Mouse (Mus musculus): Measurements from ENCODE around the gene Rpl22. TPM values are rescaled to one million over a fixed set of nuclear protein-coding genes. Genes with fewer than 3 reads are reported as not detected.
A peak's percentile ranks its signal among the peaks of the same experiment; 100 is the strongest.

Gene Rpl22
- polyA plus RNA-seq, 1 experiment from 2014 or later = 395 TPM

DNA sequence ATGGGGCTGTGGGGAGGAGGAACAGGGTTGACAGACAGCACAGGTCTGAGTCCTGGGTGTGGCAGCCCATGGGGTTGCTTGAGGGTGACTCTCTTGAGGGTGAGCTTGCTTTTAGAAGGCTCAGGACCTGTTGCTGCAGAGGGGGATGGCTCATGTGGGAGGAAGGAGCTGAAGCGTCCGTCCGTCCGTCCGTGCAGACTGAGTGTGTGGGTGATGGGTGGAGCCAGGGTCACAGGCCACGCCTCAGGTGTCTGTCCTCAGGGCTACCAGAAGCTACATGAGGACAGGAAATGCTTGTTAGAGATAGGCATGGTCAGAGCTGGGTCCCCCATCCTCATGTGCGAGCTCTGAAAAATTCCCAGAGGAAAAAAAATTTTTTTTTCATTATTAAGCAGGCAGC, 19.1 kb downstream of the Rpl22 start:
- ATAC-seq (ENCODE audit: low FRiP score, low read depth) = no peak
- Histone ChIP-seq H3K4me3 (no peak overlapping the region), H3K4me1 (peaks cover 3% of the 10 kb centered on the region), H3K9me3 (no peaks in the 10 kb centered on the region), H3K4me2 (replicated peaks) (no peak overlapping the region), H3K9ac (no peak overlapping the region), H3K36me3 (no peaks in the 10 kb centered on the region), H3K27me3 (peaks cover 93% of the 10 kb centered on the region), H3K27ac (no peak overlapping the region)
- whole genome bisulfite sequencing = 61% methylated on average over 7 of the region's 7 CpGs

DNA sequence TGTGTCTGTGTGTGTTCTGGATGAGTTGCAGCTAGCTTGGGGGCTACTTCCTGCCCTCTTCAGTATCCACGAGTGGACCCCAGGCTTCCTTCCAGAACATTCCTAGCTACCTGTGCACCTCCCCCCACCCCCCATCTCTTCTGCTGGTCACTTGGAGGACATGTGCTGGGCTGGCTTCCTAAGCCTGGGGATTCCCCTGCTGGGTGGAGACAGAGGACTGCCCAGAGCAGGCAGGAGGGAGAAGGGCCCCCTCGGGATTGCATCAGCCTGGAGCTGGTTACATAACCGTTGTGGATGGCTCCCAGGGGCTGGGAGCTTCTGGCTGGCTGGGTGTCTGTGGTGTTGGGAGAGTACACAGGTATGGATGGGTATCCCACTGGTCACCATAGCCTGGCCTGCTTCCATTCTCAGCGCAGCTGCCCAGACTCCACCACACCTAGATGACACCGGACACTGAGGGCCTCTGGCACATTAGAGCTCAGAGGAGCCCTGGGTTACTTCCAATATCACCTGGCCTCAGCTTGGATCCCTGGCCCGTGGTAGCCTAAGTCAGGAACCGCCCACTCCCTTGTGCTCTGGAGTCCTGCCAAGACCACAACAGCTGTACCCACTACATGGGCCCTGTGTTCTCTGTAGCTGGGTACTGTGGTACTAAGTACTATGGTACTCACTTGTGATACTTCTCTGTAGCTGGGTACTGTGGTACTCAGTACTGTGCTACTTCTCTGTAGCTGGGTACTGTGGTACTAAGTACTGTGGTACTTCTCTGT, 19.8 kb downstream of the Rpl22 start:
- Histone ChIP-seq H3K4me2 (replicated peaks) (no peak overlapping the region), H3K27me3 (peaks cover 93% of the 10 kb centered on the region), H3K36me3 (no peaks in the 10 kb centered on the region), H3K27ac (no peak overlapping the region), H3K4me1 (no peaks in the 10 kb centered on the region; the same call in 1 of the 2 replicates), H3K9ac (no peak overlapping the region), H3K9me3 (no peaks in the 10 kb centered on the region), H3K4me3 (no peak overlapping the region)
- 45% methylated on average over 7 of the region's 7 CpGs for WGBS
- no peak for ATAC-seq (ENCODE audit: low FRiP score, low read depth)

DNA sequence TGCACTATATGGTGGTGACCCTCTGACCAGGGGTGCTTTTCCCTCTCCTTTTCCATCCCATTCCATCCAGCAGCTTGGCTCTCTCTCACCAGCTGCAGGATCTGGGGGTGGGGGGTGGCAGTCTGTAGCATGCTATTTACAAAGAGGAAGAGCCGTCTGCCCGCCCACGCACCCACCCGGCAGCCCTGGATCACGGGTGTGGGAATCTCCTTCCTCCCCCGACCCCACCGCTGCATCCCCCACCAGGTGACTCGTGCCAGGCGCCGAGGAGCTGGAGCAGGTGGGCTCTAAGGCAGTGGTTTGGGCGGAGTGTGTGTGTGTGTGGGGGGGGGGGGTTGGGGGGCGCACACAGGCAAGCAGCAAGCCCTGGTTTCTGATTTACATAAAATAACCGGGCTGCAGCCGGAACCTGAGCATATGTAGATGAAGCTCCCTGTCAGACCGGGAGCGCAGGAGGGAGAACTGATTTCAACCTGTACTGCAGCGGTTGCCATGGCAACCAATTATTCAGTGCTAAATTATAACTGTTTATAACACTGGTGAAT, 24.4 kb downstream of the Rpl22 start:
- H3K9me3 ChIP-seq = no peaks in the 10 kb centered on the region
- no peak overlapping the region for H3K27ac ChIP-seq
- no peaks in the 10 kb centered on the region for H3K36me3 ChIP-seq
- ATAC-seq (ENCODE audit: low FRiP score, low read depth) = no peak
- 9% methylated on average over 16 of the region's 17 CpGs for WGBS
- H3K4me1 ChIP-seq = no peaks in the 10 kb centered on the region; the same call in 1 of the 2 replicates
- peaks cover 79% of the 10 kb centered on the region for H3K27me3 ChIP-seq
- no peak overlapping the region for H3K9ac ChIP-seq
- no peak overlapping the region for H3K4me3 ChIP-seq
- no peak overlapping the region for H3K4me2 ChIP-seq (replicated peaks)

DNA sequence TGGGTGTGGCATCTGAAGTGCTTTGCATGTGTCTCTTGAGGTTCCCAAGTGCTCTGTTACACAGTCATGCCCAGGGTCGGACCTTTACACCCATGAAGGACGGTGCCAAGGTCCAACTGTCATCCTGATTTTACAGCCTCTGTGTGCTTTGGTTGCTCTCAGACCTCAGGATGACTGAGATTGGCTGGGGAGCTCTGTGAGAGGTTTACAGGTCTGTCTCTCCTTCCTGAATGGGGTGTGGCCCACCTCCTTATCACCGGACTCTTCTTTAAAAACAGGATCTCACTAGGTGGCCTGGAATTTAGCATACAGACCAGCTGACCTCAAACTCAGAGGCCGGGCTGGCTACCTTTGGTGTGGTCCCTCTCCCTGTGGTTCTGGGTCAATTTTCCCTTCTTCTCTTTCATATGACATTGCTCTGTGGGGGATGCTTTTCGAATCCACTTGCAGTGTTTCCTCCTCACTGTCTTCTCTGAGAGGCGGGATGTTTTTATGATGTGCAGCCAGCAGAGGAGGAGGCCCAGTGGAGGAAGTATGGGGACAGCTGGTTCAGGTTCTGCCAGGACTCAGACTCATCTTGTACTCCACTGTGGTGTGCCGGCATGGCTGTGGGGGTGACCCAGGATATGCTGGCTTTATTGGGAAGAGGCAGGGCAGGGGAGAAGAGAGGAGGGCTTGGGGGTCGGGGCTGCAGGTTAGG, 25.3 kb downstream of the Rpl22 start:
- no peak overlapping the region for H3K4me3 ChIP-seq
- H3K4me2 ChIP-seq (replicated peaks) = no peak overlapping the region
- no peaks in the 10 kb centered on the region for H3K36me3 ChIP-seq
- H3K9me3 ChIP-seq = no peaks in the 10 kb centered on the region
- WGBS = 36% methylated on average over 8 of the region's 8 CpGs
- H3K27ac ChIP-seq = no peak overlapping the region
- no peak overlapping the region for H3K9ac ChIP-seq
- H3K27me3 ChIP-seq = peaks cover 73% of the 10 kb centered on the region
- ATAC-seq (ENCODE audit: low FRiP score, low read depth) = no peak
- no peaks in the 10 kb centered on the region; the same call in 1 of the 2 replicates for H3K4me1 ChIP-seq

DNA sequence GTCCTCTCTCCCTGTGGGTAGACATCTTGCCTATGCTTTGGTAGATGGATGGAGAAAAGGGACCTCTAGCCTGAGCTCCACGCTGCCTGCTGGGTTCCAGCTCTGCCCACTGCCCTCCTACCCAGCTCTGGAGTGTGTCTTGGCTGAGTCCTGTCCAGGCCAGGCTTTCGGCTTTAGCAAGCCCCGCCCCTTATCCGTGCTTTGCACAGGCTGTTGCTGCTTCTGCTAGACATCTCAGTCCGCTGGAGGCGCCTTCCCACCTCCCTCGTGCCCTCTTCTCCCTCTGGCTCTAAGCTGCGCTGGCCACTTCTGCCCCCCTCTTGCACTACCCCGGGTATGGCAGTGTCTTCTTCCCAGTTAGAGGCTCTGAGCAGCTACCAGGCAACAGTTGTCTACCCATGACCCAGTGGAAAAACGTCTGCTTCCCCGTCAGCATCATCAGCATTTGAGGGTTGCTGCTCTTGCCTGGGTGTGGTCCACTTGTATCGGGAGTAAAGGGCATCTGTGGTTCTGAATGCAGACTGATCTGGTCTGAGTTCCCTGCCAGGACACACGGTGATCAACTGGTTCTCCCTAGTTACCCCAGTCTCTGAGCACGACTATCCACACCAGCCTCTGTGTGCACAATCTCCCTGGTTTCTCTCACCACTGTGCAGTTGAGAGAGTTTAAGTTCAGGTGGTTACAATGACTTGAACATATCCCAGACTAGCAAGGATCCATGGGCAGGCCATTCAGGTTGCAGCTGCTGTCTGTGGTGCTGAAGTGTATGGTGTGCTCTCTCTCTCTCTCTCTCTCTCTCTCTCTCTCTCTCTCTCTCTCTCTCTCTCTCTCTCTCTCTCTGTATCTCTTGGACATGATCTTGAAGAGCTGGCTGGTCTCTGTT, 26.1 kb downstream of the Rpl22 start:
- no peak for ATAC-seq (ENCODE audit: low FRiP score, low read depth)
- Histone ChIP-seq H3K27ac (no peak overlapping the region), H3K4me1 (no peaks in the 10 kb centered on the region; the same call in 1 of the 2 replicates), H3K4me3 (no peak overlapping the region), H3K36me3 (no peaks in the 10 kb centered on the region), H3K9ac (no peak overlapping the region), H3K4me2 (replicated peaks) (no peak overlapping the region), H3K27me3 (peaks cover 68% of the 10 kb centered on the region), H3K9me3 (no peaks in the 10 kb centered on the region)
- WGBS = 18% methylated on average over 14 of the region's 14 CpGs

DNA sequence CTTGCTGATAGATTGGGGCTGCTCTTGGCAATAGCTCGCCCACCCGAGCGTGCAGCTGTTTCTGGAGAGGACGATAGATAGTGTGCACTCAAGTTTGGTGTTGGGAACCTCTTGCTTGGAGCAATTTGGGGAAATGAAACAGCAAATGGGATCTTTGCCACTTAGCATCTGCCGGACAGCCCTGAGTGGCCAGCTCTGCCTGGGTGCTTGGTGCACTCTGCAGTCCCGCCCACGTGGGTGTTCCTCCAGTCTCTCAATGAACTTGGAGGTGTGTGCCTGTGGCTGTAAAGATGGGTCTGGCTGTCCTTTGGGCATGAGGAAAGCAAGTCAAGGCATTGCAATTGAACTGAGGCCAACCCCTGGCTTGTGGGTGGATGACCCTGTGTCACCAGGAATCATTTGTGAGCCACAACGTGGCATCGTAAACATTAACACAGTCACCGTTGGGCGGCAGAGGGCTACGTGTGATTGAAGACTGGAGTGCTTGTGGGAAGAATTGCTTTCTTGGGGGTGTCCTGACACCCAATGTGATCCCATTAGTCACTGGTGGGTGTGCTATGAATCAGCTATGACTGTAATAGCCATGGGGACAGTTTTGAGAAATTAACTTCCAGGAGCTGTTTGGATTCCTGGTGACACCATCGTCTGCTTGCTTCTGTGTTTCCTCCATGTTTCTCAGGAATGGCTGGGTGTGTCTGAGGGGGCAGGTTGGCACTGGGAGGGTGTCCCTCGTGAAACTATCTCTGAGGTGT, 28.5 kb downstream of the Rpl22 start:
- WGBS = 74% methylated on average over 14 of the region's 14 CpGs
- no peak for ATAC-seq (ENCODE audit: low FRiP score, low read depth)
- Histone ChIP-seq H3K4me2 (replicated peaks) (no peak overlapping the region), H3K9me3 (no peaks in the 10 kb centered on the region), H3K27me3 (peaks cover 50% of the 10 kb centered on the region), H3K4me1 (no peaks in the 10 kb centered on the region; the same call in 1 of the 2 replicates), H3K9ac (no peak overlapping the region), H3K36me3 (no peaks in the 10 kb centered on the region), H3K4me3 (no peak overlapping the region), H3K27ac (no peak overlapping the region)

DNA sequence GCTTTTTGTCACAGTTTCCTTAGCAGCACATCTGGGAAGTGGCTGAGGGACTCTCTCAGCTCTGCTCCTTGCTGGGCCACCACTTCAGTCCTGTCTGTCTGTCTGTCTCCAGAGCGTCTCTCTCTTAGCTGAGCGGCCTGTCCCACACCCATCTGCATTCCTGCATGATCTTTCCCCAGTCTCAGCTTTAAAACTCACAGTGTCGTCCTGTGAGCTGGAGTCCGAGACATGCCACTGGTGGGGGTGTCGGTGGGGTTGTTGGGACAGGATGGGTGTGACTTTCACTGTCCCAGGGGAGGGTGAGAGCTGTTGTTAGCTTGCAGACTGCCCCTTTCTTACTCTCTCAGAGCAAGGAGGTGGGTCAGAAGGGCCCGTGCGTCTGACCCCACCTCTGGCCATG, 30.1 kb downstream of the Rpl22 start:
- no peak for ATAC-seq (ENCODE audit: low FRiP score, low read depth)

DNA sequence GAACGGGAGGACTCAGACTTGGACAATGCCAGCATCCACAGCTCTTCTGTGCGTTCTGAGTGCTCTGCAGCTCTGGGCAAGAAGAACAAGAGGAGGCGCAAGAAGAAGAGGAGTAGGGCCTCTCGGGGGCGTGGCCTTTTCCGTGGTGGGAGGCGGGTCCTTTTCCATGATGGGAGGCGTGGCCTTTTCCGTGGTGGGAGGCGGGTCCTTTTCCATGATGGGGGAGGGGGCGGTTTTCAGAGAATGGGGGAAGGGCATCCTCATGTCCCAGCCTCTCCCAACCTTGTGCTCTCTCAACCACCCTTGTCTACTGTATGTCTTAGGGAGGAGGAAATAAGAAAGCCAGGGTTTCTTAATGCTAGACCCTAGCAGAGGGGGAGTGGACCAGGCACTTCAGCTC, 34.2 kb downstream of the Rpl22 start:
- Histone ChIP-seq H3K4me3 (no peak overlapping the region), H3K9me3 (no peaks in the 10 kb centered on the region), H3K36me3 (no peaks in the 10 kb centered on the region), H3K27ac (no peak overlapping the region), H3K9ac (no peak overlapping the region), H3K27me3 (peaks cover 45% of the 10 kb centered on the region), H3K4me1 (peaks cover 7% of the 10 kb centered on the region; the same call in 1 of the 2 replicates), H3K4me2 (replicated peaks) (no peak overlapping the region)
- 7% methylated on average over 11 of the region's 11 CpGs for whole genome bisulfite sequencing
- ATAC-seq (ENCODE audit: low FRiP score, low read depth) = no peak

More for the DNA sequence above, 30.1 kb downstream of the Rpl22 start:
- Histone ChIP-seq H3K4me3 (no peak overlapping the region), H3K4me1 (peaks cover 3% of the 10 kb centered on the region; the same call in 1 of the 2 replicates), H3K27me3 (peaks cover 50% of the 10 kb centered on the region), H3K36me3 (no peaks in the 10 kb centered on the region), H3K27ac (no peak overlapping the region), H3K9ac (no peak overlapping the region), H3K4me2 (replicated peaks) (no peak overlapping the region), H3K9me3 (no peaks in the 10 kb centered on the region)
- WGBS = 76% methylated on average over 7 of the region's 7 CpGs

DNA sequence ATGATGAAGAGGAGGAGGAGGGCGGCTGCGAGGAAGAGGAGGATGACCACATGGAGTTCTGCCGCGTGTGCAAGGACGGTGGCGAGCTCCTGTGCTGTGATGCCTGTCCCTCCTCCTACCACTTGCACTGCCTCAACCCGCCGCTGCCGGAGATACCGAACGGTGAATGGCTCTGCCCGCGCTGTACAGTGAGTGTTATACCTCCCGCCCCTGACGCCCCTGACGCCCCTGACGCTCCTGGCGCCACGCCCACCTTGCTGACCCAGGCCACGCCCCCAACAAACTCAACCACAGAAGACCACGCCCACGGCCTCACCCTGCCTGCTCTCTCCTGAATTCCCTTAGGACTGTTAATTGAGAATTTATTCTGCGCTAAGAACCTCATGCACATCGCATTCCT, 35.3 kb downstream of the Rpl22 start:
- ATAC-seq (ENCODE audit: low FRiP score, low read depth) = peak; percentile 62; the same call in 1 of the 2 replicates
- peaks cover 50% of the 10 kb centered on the region for H3K27me3 ChIP-seq
- H3K4me3 ChIP-seq = no peak overlapping the region
- H3K4me1 ChIP-seq = peaks cover 7% of the 10 kb centered on the region; the same call in 1 of the 2 replicates
- 2% methylated on average over 24 of the region's 24 CpGs for WGBS
- H3K4me2 ChIP-seq (replicated peaks) = peak overlapping the region; percentile 48
- no peaks in the 10 kb centered on the region for H3K9me3 ChIP-seq
- no peak overlapping the region for H3K9ac ChIP-seq
- H3K36me3 ChIP-seq = no peaks in the 10 kb centered on the region
- no peak overlapping the region for H3K27ac ChIP-seq

DNA sequence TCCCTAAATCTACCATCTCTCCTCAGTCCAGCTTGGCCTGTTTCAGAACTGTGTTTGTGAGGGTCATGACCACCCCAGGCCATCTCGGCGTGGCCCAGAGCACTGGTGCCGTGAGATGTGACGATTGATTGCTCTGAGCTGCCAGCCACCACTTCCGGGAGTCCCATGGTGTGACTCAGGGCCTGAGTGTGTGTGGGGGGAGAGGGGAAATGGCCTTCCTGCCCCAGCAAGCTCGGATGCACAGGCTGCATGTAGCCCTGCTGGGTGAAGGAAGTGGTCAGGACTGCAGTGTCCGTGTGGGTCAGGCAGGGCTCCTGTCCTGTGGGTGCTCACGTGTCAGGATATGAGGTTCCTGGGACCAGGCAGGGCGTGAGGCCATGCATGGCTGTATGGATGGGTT, 36.6 kb downstream of the Rpl22 start:
- H3K4me1 ChIP-seq = peaks cover 7% of the 10 kb centered on the region; the same call in 1 of the 2 replicates
- 48% methylated on average over 9 of the region's 9 CpGs for WGBS
- H3K9me3 ChIP-seq = no peaks in the 10 kb centered on the region
- H3K27me3 ChIP-seq = peaks cover 58% of the 10 kb centered on the region
- H3K36me3 ChIP-seq = no peaks in the 10 kb centered on the region
- no peak for ATAC-seq (ENCODE audit: low FRiP score, low read depth)
- no peak overlapping the region for H3K9ac ChIP-seq
- no peak overlapping the region for H3K27ac ChIP-seq
- H3K4me3 ChIP-seq = no peak overlapping the region
- H3K4me2 ChIP-seq (replicated peaks) = no peak overlapping the region

DNA sequence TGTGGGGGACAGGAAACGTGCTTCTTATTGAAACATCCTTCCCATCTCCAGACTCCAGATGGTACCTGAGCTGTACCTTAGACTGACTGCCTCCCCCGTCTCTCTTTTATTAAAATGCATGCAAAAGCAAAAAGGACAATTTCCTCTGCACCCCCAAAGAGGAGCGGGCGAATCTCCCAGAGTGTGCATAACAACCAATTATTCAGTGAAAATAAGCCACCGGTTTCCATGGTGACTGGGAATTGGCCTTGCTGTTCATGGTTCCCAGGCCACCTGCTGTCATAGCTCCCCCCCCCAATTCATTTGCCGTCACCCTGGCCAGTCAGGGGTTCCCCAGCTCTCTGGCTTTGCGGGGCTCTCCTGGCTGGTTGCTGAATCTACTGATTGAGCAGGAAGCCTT, 39.7 kb downstream of the Rpl22 start:
- H3K4me3 ChIP-seq = no peak overlapping the region
- ATAC-seq (ENCODE audit: low FRiP score, low read depth) = no peak
- no peak overlapping the region for H3K9ac ChIP-seq
- peaks cover 7% of the 10 kb centered on the region; the same call in 1 of the 2 replicates for H3K4me1 ChIP-seq
- H3K27ac ChIP-seq = no peak overlapping the region
- no peaks in the 10 kb centered on the region for H3K36me3 ChIP-seq
- 77% methylated on average over 7 of the region's 7 CpGs for WGBS
- peaks cover 40% of the 10 kb centered on the region for H3K27me3 ChIP-seq
- H3K9me3 ChIP-seq = no peaks in the 10 kb centered on the region
- H3K4me2 ChIP-seq (replicated peaks) = no peak overlapping the region

Measured in limb, embryonic 13.5 days (tissue).